16 mouse cellular contexts compared by ENCODE assay signal in the genomic region with DNA sequence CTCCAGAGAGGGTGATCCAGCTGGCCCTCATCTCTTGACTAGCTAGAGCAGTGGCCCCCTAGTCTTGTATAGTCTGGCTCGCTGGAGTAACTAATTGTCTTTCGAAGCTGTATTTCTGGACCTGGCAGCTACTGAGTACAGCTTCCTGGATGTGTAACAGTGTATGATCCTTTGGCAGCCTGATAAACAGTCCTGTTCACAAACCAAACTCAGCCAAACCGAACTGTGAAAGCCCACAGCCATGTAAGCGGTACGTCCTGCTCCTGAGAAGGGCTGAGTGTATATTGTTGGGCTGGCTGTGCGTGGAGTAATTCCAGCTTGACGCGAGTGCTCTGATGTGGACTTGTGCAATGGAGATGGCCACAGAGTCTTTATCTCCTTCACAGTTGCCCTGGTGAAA. TPM values are rescaled to one million over a fixed set of nuclear protein-coding genes. Genes with fewer than 3 reads are reported as not detected.
DNase-seq lines count a peak whose midpoint lies in the region; ATAC-seq and TF ChIP-seq lines count a peak whose summit lies in the region.
"Had no signal": no experiment of that assay in that cellular context is flagged by ENCODE, and none has a peak within 500 bp of the region (broad histone marks: within the 10 kb centered on the region; RNA-seq: fewer than 3 reads in every experiment).

No protein-coding gene starts in this region.

- 55% methylated on average over 8 of the region's 8 CpGs for WGBS in liver, adult 2 months
- WGBS in liver, embryonic 12.5 days (ENCODE audit: insufficient replicate concordance) = 66% methylated on average over 8 of the region's 8 CpGs

- TF ChIP-seq CTCF in liver, adult 2 months (IDR thresholded peaks at IDR 0.05; ENCODE audit: low read depth, low read length) = no peak
- TF ChIP-seq CTCF in brain, embryonic 14.5 days (IDR thresholded peaks at IDR 0.05; ENCODE audit: borderline replicate concordance, extremely low read depth, insufficient read depth, insufficient read length) = no peak

- no peak overlapping the region for H3K4me3 ChIP-seq in liver, adult 2 months (ENCODE audit: insufficient read depth, low read depth, low read length)
- H3K4me3 ChIP-seq in liver, embryonic 12.5 days = no peak overlapping the region
- H3K4me3 ChIP-seq: embryonic facial prominence, embryonic 12.5 days; heart, embryonic 15.5 days; left cerebral cortex, adult 2 months had no signal

- no peaks in the 10 kb centered on the region for H3K9me3 ChIP-seq in liver, embryonic 12.5 days (replicated peaks)
- H3K9me3 ChIP-seq: embryonic facial prominence, embryonic 12.5 days; heart, embryonic 15.5 days had no signal

- ATAC-seq in common myeloid progenitor, adult 5-6 weeks (replicated peaks; ENCODE audit: low read depth, poor library complexity, severe bottlenecking) = 0 out of 2 replicates have a peak, but pooled peaks have one; percentile 19
- ATAC-seq in liver, embryonic 12.5 days = no peak
- ATAC-seq: Patski had no signal

- no peaks in the 10 kb centered on the region for H3K36me3 ChIP-seq in liver, adult 2 months (ENCODE audit: control insufficient read depth, insufficient read depth, low read length)
- H3K36me3 ChIP-seq in liver, embryonic 12.5 days = no peaks in the 10 kb centered on the region
- H3K36me3 ChIP-seq: embryonic facial prominence, embryonic 12.5 days; heart, embryonic 15.5 days had no signal

- peaks cover 5% of the 10 kb centered on the region for H3K4me1 ChIP-seq in liver, adult 2 months (ENCODE audit: control insufficient read depth, insufficient read depth, low read length)
- H3K4me1 ChIP-seq in liver, embryonic 12.5 days = peaks cover 55% of the 10 kb centered on the region

- H3K4me2 ChIP-seq in liver, embryonic 12.5 days = no peak overlapping the region
- H3K4me2 ChIP-seq: embryonic facial prominence, embryonic 12.5 days; heart, embryonic 15.5 days had no signal

- TF ChIP-seq POLR2A in liver, adult 2 months (IDR thresholded peaks at IDR 0.05; ENCODE audit: extremely low read depth, insufficient read depth, low read length) = no peak
- TF ChIP-seq POLR2A in brain, embryonic 14.5 days (IDR thresholded peaks at IDR 0.05; ENCODE audit: borderline replicate concordance, extremely low read depth, insufficient read depth, insufficient read length, poor library complexity, severe bottlenecking) = no peak

- H3K9ac ChIP-seq in liver, adult 2 months (ENCODE audit: low read depth, low read length) = no peak overlapping the region
- no peak overlapping the region for H3K9ac ChIP-seq in liver, embryonic 12.5 days
- H3K9ac ChIP-seq: heart, embryonic 15.5 days; liver, embryonic 14.5 days had no signal

- H3K27ac ChIP-seq in liver, adult 2 months (replicated peaks; ENCODE audit: insufficient read depth, low read depth, low read length) = no peak overlapping the region
- H3K27ac ChIP-seq in liver, embryonic 12.5 days = peak overlapping the region; percentile 59
- H3K27ac ChIP-seq: embryonic facial prominence, embryonic 12.5 days; heart, embryonic 15.5 days; left cerebral cortex, adult 2 months; liver, embryonic 14.5 days had no signal

- peak; percentile 31 for DNase-seq in liver, adult 2 months (ENCODE audit: extremely low read depth, low read depth, low spot score)
- DNase-seq in liver = no peak
- DNase-seq in brain, embryonic 14.5 days (ENCODE audit: low read depth) = peak; percentile 63
- DNase-seq in cerebellum, postnatal 25 days = no peak
- no peak for DNase-seq in left cerebral cortex, postnatal 14 days (ENCODE audit: low spot score in 2 of 2)
- DNase-seq: cerebellum, adult 9-10 months; gastrocnemius, postnatal 36 days; kidney, adult 18-20 months had no signal

- intact Hi-C loops in left cerebral cortex, postnatal 14 days (cut with DNase I) = no loop called here

- no peaks in the 10 kb centered on the region for H3K79me2 ChIP-seq in liver, adult 2 months (ENCODE audit: control insufficient read depth, insufficient read depth, low read length)

- no peaks in the 10 kb centered on the region for H3K27me3 ChIP-seq in liver, adult 2 months (ENCODE audit: control insufficient read depth, insufficient read depth, low read length)
- no peaks in the 10 kb centered on the region for H3K27me3 ChIP-seq in liver, embryonic 12.5 days (replicated peaks)
- H3K27me3 ChIP-seq: CH12.LX; embryonic facial prominence, embryonic 12.5 days had no signal

RNA-seq across cellular contexts. Expression of gene Dlk1, which starts 57.6 kb away (rescaled TPM):
- not detected in 2 replicates for total RNA-seq in liver, adult 2 months (2014; rRNA removed)
- polyA plus RNA-seq in liver, adult 2 months (2012; rRNA removed) = 0.05 TPM in 1 of 2 replicates, not detected in the other
- polyA plus RNA-seq in brain, embryonic 14.5 days (2012; rRNA removed) = 303 and 331 TPM in 2 replicates
- total RNA-seq in common myeloid progenitor, adult 5-6 weeks (2017) = not detected in 2 replicates
- polyA plus RNA-seq in liver, embryonic 12.5 days (2016; fragmentation: Nextera tagmentation; extraction: Ambion mirVana) = 529 and 540 TPM in 2 replicates
- 1 to 10 TPM; 1.2 to 5.0 TPM for total RNA-seq in left cerebral cortex, postnatal 14 days (2021)
- total RNA-seq: CH12.LX had no signal
- polyA plus RNA-seq: Patski had no signal

Comparison
In these comparisons a context has a peak if more than half of its experiments do, and no peak if none do; other contexts are left out.
1. DNase-seq: peak in liver, adult 2 months (single experiment) and brain, embryonic 14.5 days (single experiment); none in liver (single experiment), cerebellum, postnatal 25 days (0 of 2) and left cerebral cortex, postnatal 14 days (0 of 2).